10 mouse cellular contexts compared by ENCODE assay signal in the genomic region with DNA sequence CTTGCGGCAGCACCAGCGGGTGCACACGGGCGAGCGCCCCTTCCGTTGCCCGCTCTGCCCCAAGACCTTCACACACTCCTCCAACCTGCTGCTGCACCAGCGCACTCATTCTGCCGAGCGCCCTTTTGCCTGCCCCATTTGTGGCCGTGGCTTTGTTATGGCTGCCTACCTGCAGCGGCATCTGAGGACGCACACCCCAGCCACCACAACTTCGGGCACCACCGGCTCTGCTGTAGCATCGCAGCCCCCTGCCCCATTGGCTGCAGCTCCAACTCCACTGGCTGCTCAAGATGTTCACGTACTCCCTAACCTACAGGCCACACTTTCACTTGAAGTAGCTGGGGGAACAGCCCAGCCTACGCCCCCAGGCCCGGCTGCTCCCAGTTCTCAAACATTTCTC. TPM values are rescaled to one million over a fixed set of nuclear protein-coding genes. Genes with fewer than 3 reads are reported as not detected.
DNase-seq lines count a peak whose midpoint lies in the region; ATAC-seq lines count a peak whose summit lies in the region.
"Had no signal": no experiment of that assay in that cellular context is flagged by ENCODE, and none has a peak within 500 bp of the region (broad histone marks: within the 10 kb centered on the region; RNA-seq: fewer than 3 reads in every experiment).

No protein-coding gene starts in this region.

- H3K4me2 ChIP-seq in heart, embryonic 11.5 days: no peak overlapping the region
- no peak overlapping the region for H3K4me2 ChIP-seq in lung, embryonic 16.5 days (ENCODE audit: low read depth, low read length)
- H3K4me2 ChIP-seq in stomach, embryonic 15.5 days: no peak overlapping the region

- no peak for ATAC-seq in heart, embryonic 11.5 days (replicated peaks; ENCODE audit: insufficient number of reproducible peaks, low FRiP score, low TSS enrichment)
- no peak for ATAC-seq in lung, embryonic 16.5 days (ENCODE audit: low read depth)
- ATAC-seq in stomach, embryonic 15.5 days (ENCODE audit: insufficient read depth, low FRiP score, low read depth): no peak
- ATAC-seq: inflammation-experienced regulatory T-cells, adult 6 months had no signal

- H3K4me1 ChIP-seq in heart, embryonic 11.5 days (ENCODE audit: control insufficient read depth, insufficient read depth, low read length): peaks cover 43% of the 10 kb centered on the region
- peaks cover 37% of the 10 kb centered on the region for H3K4me1 ChIP-seq in lung, embryonic 16.5 days (replicated peaks; ENCODE audit: control insufficient read depth, insufficient read depth, low read length)
- H3K4me1 ChIP-seq in limb, embryonic 10.5 days: peaks cover 73% of the 10 kb centered on the region
- peaks cover 48% of the 10 kb centered on the region for H3K4me1 ChIP-seq in stomach, embryonic 15.5 days

- no peaks in the 10 kb centered on the region for H3K27me3 ChIP-seq in heart, embryonic 11.5 days (ENCODE audit: control insufficient read depth, insufficient read depth, low read length)
- no peaks in the 10 kb centered on the region for H3K27me3 ChIP-seq in lung, embryonic 16.5 days (ENCODE audit: control insufficient read depth, insufficient read depth, low read depth, low read length)
- H3K27me3 ChIP-seq in limb, embryonic 10.5 days (ENCODE audit: low read depth, poor library complexity, severe bottlenecking): no peaks in the 10 kb centered on the region
- no peaks in the 10 kb centered on the region for H3K27me3 ChIP-seq in stomach, embryonic 15.5 days (replicated peaks)

- no peak overlapping the region for H3K9ac ChIP-seq in heart, embryonic 11.5 days (ENCODE audit: low read depth, low read length)
- H3K9ac ChIP-seq in lung, embryonic 16.5 days (ENCODE audit: low read length): no peak overlapping the region
- no peak overlapping the region for H3K9ac ChIP-seq in stomach, embryonic 15.5 days

- no peak overlapping the region for H3K4me3 ChIP-seq in heart, embryonic 11.5 days (ENCODE audit: low read depth, low read length)
- no peak overlapping the region for H3K4me3 ChIP-seq in lung, embryonic 16.5 days (ENCODE audit: low read length)
- H3K4me3 ChIP-seq in limb, embryonic 10.5 days: peak overlapping the region; percentile 20
- no peak overlapping the region for H3K4me3 ChIP-seq in stomach, embryonic 15.5 days (replicated peaks)

- no peak for DNase-seq in heart, adult 11 months
- DNase-seq in lung, postnatal 4 days: no peak
- DNase-seq in limb, embryonic 10.5 days (ENCODE audit: low spot score): no peak
- no peak for DNase-seq in layer of hippocampus, postnatal 10 days (ENCODE audit: low spot score in 2 of 2)
- DNase-seq in thymus, postnatal 4 days: no peak
- DNase-seq: B cell, adult 2 months had no signal

- H3K9me3 ChIP-seq in heart, embryonic 11.5 days (replicated peaks; ENCODE audit: control insufficient read depth, low read length): no peaks in the 10 kb centered on the region
- H3K9me3 ChIP-seq in lung, embryonic 16.5 days (ENCODE audit: control insufficient read depth, low read length): no peaks in the 10 kb centered on the region
- 0 out of 2 replicates have a peak, but pooled peaks cover 1% of the 10 kb centered on the region for H3K9me3 ChIP-seq in limb, embryonic 10.5 days (replicated peaks)
- H3K9me3 ChIP-seq in stomach, embryonic 15.5 days: no peaks in the 10 kb centered on the region

- peak overlapping the region; percentile 77 for H3K27ac ChIP-seq in heart, embryonic 11.5 days (ENCODE audit: low read depth, low read length)
- H3K27ac ChIP-seq in lung, embryonic 16.5 days (ENCODE audit: low read length): peak overlapping the region; percentile 62
- H3K27ac ChIP-seq in limb, embryonic 10.5 days: peak overlapping the region; percentile 89
- H3K27ac ChIP-seq in stomach, embryonic 15.5 days: peak overlapping the region; percentile 59

- peaks cover 29% of the 10 kb centered on the region for H3K36me3 ChIP-seq in heart, embryonic 11.5 days (ENCODE audit: control insufficient read depth, insufficient read depth, low read length)
- H3K36me3 ChIP-seq in lung, embryonic 16.5 days (ENCODE audit: control insufficient read depth, insufficient read depth, low read length): peaks cover 19% of the 10 kb centered on the region
- peaks cover 47% of the 10 kb centered on the region for H3K36me3 ChIP-seq in limb, embryonic 10.5 days
- H3K36me3 ChIP-seq in stomach, embryonic 15.5 days: peaks cover 31% of the 10 kb centered on the region

- WGBS in heart, embryonic 11.5 days (ENCODE audit: insufficient replicate concordance): 86% methylated on average over 19 of the region's 19 CpGs
- 88% methylated on average over 19 of the region's 19 CpGs for WGBS in lung, embryonic 16.5 days
- WGBS in limb, embryonic 10.5 days: 92% methylated on average over 19 of the region's 19 CpGs
- WGBS in stomach, embryonic 15.5 days: 89% methylated on average over 19 of the region's 19 CpGs

RNA-seq across cellular contexts. Expression of a gene that starts 1.3 kb away (rescaled TPM):
- 4.7 and 5.0 TPM in 2 replicates for polyA plus RNA-seq in heart, embryonic 11.5 days (2014; fragmentation: Nextera tagmentation; extraction: Ambion mirVana)
- 2.5 and 2.7 TPM in 2 replicates for polyA plus RNA-seq in lung, embryonic 16.5 days (2015; fragmentation: Nextera tagmentation; extraction: Ambion mirVana)
- 2.8 and 4.9 TPM in 2 replicates for polyA plus RNA-seq in limb, embryonic 10.5 days (2016; fragmentation: Nextera tagmentation; extraction: Ambion mirVana)
- 4.3 and 4.5 TPM in 2 replicates for polyA plus RNA-seq in stomach, embryonic 15.5 days (2015; fragmentation: Nextera tagmentation; extraction: Ambion mirVana)
- total RNA-seq in layer of hippocampus, postnatal 10 days (2021): 10 to 100 TPM; 57.9 to 67.4 TPM

RNA-seq across cellular contexts. Expression of a gene that starts 5.1 kb away (rescaled TPM):
- polyA plus RNA-seq in heart, embryonic 11.5 days (2014; fragmentation: Nextera tagmentation; extraction: Ambion mirVana): 0.53 and 1.1 TPM in 2 replicates
- polyA plus RNA-seq in lung, embryonic 16.5 days (2015; fragmentation: Nextera tagmentation; extraction: Ambion mirVana): 2.1 and 2.4 TPM in 2 replicates
- 0.95 and 2.0 TPM in 2 replicates for polyA plus RNA-seq in limb, embryonic 10.5 days (2016; fragmentation: Nextera tagmentation; extraction: Ambion mirVana)
- 2.1 and 3.5 TPM in 2 replicates for polyA plus RNA-seq in stomach, embryonic 15.5 days (2015; fragmentation: Nextera tagmentation; extraction: Ambion mirVana)
- total RNA-seq in layer of hippocampus, postnatal 10 days (2021): 1 to 10 TPM; 2.9 to 3.0 TPM
- polyA plus RNA-seq: inflammation-experienced regulatory T-cells, adult 6 months had no signal

RNA-seq across cellular contexts. Expression of a gene that starts 5.5 kb away (rescaled TPM):
- polyA plus RNA-seq in heart, embryonic 11.5 days (2014; fragmentation: Nextera tagmentation; extraction: Ambion mirVana): 2.6 and 2.8 TPM in 2 replicates
- polyA plus RNA-seq in lung, embryonic 16.5 days (2015; fragmentation: Nextera tagmentation; extraction: Ambion mirVana): 3.4 and 3.7 TPM in 2 replicates
- 4.2 and 5.1 TPM in 2 replicates for polyA plus RNA-seq in limb, embryonic 10.5 days (2016; fragmentation: Nextera tagmentation; extraction: Ambion mirVana)
- 3.3 TPM in 2 replicates for polyA plus RNA-seq in stomach, embryonic 15.5 days (2015; fragmentation: Nextera tagmentation; extraction: Ambion mirVana)
- 10 to 100 TPM; 14.3 TPM for total RNA-seq in layer of hippocampus, postnatal 10 days (2021)

RNA-seq across cellular contexts. Expression of a gene that starts 14.2 kb away (rescaled TPM):
- 0.17 and 0.20 TPM in 2 replicates for polyA plus RNA-seq in heart, embryonic 11.5 days (2014; fragmentation: Nextera tagmentation; extraction: Ambion mirVana)
- polyA plus RNA-seq in lung, embryonic 16.5 days (2015; fragmentation: Nextera tagmentation; extraction: Ambion mirVana): 0.21 TPM in 1 of 2 replicates, not detected in the other
- polyA plus RNA-seq in limb, embryonic 10.5 days (2016; fragmentation: Nextera tagmentation; extraction: Ambion mirVana): not detected in 2 replicates
- polyA plus RNA-seq in stomach, embryonic 15.5 days (2015; fragmentation: Nextera tagmentation; extraction: Ambion mirVana): not detected in 2 replicates
- total RNA-seq in layer of hippocampus, postnatal 10 days (2021): under 1 TPM in 1 of 2 experiments, not detected in 1; 0.45 TPM
- polyA plus RNA-seq: inflammation-experienced regulatory T-cells, adult 6 months had no signal

RNA-seq across cellular contexts. Expression of a gene that starts 43.5 kb away (rescaled TPM):
- 0.59 and 1.1 TPM in 2 replicates for polyA plus RNA-seq in heart, embryonic 11.5 days (2014; fragmentation: Nextera tagmentation; extraction: Ambion mirVana)
- 0.87 and 1.3 TPM in 2 replicates for polyA plus RNA-seq in lung, embryonic 16.5 days (2015; fragmentation: Nextera tagmentation; extraction: Ambion mirVana)
- 0.46 and 0.64 TPM in 2 replicates for polyA plus RNA-seq in limb, embryonic 10.5 days (2016; fragmentation: Nextera tagmentation; extraction: Ambion mirVana)
- 1.1 and 1.3 TPM in 2 replicates for polyA plus RNA-seq in stomach, embryonic 15.5 days (2015; fragmentation: Nextera tagmentation; extraction: Ambion mirVana)
- 1 to 10 TPM; 7.2 to 8.2 TPM for total RNA-seq in layer of hippocampus, postnatal 10 days (2021)
